Mouse (Mus musculus): ENCODE measurements at regions not wholly inside any gene's neighbourhood (a gene's known extent, or its start where the extent isn't known, plus 50 kb on each side); places are given as distances from the start of the nearest gene placed in this dataset.
A peak's percentile ranks its signal among the peaks of the same experiment; 100 is the strongest.

- no peak for DNase-seq
These were observed 97.4 kb upstream of the Dock11 start for GRCm38 (mm10) chrX:35791273-35791672.

- peak; percentile 3 for DNase-seq
These were observed 75.4 kb upstream of the Dock11 start for GRCm38 (mm10) chrX:35813206-35813605.

GRCm38 (mm10) chrX:35834411-35834810 lies 54.2 kb upstream of the Dock11 start:
- peak; percentile 15 for DNase-seq

GRCm38 (mm10) chrX:35838064-35838463 lies 50.6 kb upstream of the Dock11 start:
- no peak for DNase-seq

Measured in right cerebral cortex, adult 18-20 months (tissue).